Mouse (Mus musculus) hindbrain, embryonic 11.5 days (tissue): ENCODE data around the gene Rpl35a. TPM values are rescaled to one million over a fixed set of nuclear protein-coding genes. Genes with fewer than 3 reads are reported as not detected.

Experiments
- ATAC-seq: fragments of 200-750 bp; cut with Nextera tagmentation; 2 replicates; pipeline ENCODE4 v1.8.0; 2017; ENCODE audit warnings: mild to moderate bottlenecking, moderate TSS enrichment, moderate library complexity; ENCODE audit not compliant: low FRiP score
- DNase-seq: peaks from one replicate; pipeline ENCODE4 v3.0.0-alpha.2; 2015; ENCODE audit warnings: low spot score
- H3K27ac ChIP-seq: fragments of 300-500 bp; sonication (generic); 2 replicates; pipeline ENCODE4 v1.5.1; 2014; ENCODE audit warnings: mild to moderate bottlenecking, low read depth, low read length
- H3K27me3 ChIP-seq: fragments of 300-500 bp; sonication (generic); 2 replicates; pipeline ENCODE4 v1.6.1; 2014; ENCODE audit warnings: mild to moderate bottlenecking, low read length, moderate library complexity, mixed read lengths; ENCODE audit not compliant: control insufficient read depth, insufficient read depth
- H3K36me3 ChIP-seq: fragments of 300-500 bp; sonication (generic); 2 replicates; pipeline ENCODE4 v1.6.1; 2014; ENCODE audit warnings: mild to moderate bottlenecking, low read length, moderate library complexity, mixed read lengths; ENCODE audit not compliant: control insufficient read depth, insufficient read depth
- H3K4me1 ChIP-seq: fragments of 300-500 bp; sonication (generic); replicated peaks from 2 replicates; pipeline ENCODE4 v1.6.1; 2014; ENCODE audit warnings: low read length, mixed read lengths; ENCODE audit not compliant: control insufficient read depth, insufficient read depth
- H3K4me2 ChIP-seq: fragments of 300-500 bp; sonication (generic); replicated peaks from 2 replicates; pipeline ENCODE4 v1.6.1; 2014; ENCODE audit warnings: mild to moderate bottlenecking, low read depth, low read length
- H3K4me3 ChIP-seq: fragments of 300-500 bp; sonication (generic); 2 replicates; pipeline ENCODE4 v1.5.1; 2014; ENCODE audit warnings: low read depth, low read length
- H3K9ac ChIP-seq: fragments of 300-500 bp; sonication (generic); 2 replicates; pipeline ENCODE4 v1.6.1; 2014; ENCODE audit warnings: low read depth, low read length
- H3K9me3 ChIP-seq: fragments of 300-500 bp; sonication (generic); 2 replicates; pipeline ENCODE4 v1.6.1; 2016; ENCODE audit warnings: low read length; ENCODE audit not compliant: control insufficient read depth
- WGBS: fragments of 180-500 bp; shearing (Covaris S2); extraction: QIAGEN DNeasy Blood & Tissue Kit; methylation state at CpG from one replicate; pipeline ENCODE4 v1.1.7; 2014; 5-methylcytosine and 5-hydroxymethylcytosine counted together
- polyA plus RNA-seq: library from polyadenylated mRNA; unstranded; fragments of >200 nt; fragmentation: Nextera tagmentation; extraction: Ambion mirVana; gene quantifications from 2 replicates; pipeline ENCODE4 v1.2.1, GENCODE M21; 2014

Rpl35a gene
- polyA plus RNA-seq, 1 experiment from 2014 or later: 789 TPM

GRCm38 (mm10) chr16:33072871-33073557, 16.8 kb downstream of the Rpl35a start:
- Histone ChIP-seq H3K27me3 (no peaks in the 10 kb centered on the region), H3K4me3 (no peak overlapping the region), H3K4me2 (no peak overlapping the region), H3K36me3 (no peaks in the 10 kb centered on the region), H3K9ac (no peak overlapping the region), H3K9me3 (no peaks in the 10 kb centered on the region), H3K4me1 (no peaks in the 10 kb centered on the region), H3K27ac (no peak overlapping the region)
- DNase-seq (no peak), ATAC-seq (no peak)
- WGBS: 90% methylated on average over 6 of the region's 6 CpGs

GRCm38 (mm10) chr16:33074967-33075366, 18.7 kb downstream of the Rpl35a start:
- Histone ChIP-seq H3K4me1 (no peaks in the 10 kb centered on the region), H3K9ac (no peak overlapping the region), H3K27ac (no peak overlapping the region), H3K27me3 (no peaks in the 10 kb centered on the region), H3K4me3 (no peak overlapping the region), H3K9me3 (no peaks in the 10 kb centered on the region), H3K4me2 (no peak overlapping the region), H3K36me3 (no peaks in the 10 kb centered on the region)
- ATAC-seq (no peak), DNase-seq (no peak)
- WGBS: 78% methylated on average over 5 of the region's 5 CpGs

DNA sequence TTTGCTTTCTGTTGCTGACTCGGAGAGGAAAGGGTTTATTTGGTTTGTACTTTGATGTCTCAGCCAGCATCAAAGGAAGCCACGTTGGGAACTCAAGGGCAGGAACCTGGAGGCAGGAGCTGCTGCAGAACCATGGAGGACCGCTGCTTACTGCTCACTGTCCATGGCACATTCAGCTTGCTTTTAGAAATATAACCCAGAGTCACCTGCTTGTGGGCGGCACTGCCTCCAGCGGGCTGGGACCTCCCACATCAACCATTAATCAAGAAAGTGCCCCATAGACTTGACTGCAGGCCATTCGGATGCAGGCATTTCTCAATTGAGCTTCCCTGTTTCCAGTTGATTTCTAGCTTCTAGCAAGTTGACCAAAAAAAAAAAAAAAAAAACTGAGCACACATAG, 19.8 kb downstream of the Rpl35a start:
- H3K27me3 ChIP-seq: no peaks in the 10 kb centered on the region
- 68% methylated on average over 6 of the region's 6 CpGs for WGBS
- ATAC-seq (no peak), DNase-seq (no peak)
- no peak overlapping the region for H3K4me3 ChIP-seq
- H3K9me3 ChIP-seq: no peaks in the 10 kb centered on the region
- H3K4me1 ChIP-seq: no peaks in the 10 kb centered on the region
- no peaks in the 10 kb centered on the region for H3K36me3 ChIP-seq
- H3K4me2 ChIP-seq: no peak overlapping the region
- no peak overlapping the region for H3K9ac ChIP-seq
- H3K27ac ChIP-seq: no peak overlapping the region

DNA sequence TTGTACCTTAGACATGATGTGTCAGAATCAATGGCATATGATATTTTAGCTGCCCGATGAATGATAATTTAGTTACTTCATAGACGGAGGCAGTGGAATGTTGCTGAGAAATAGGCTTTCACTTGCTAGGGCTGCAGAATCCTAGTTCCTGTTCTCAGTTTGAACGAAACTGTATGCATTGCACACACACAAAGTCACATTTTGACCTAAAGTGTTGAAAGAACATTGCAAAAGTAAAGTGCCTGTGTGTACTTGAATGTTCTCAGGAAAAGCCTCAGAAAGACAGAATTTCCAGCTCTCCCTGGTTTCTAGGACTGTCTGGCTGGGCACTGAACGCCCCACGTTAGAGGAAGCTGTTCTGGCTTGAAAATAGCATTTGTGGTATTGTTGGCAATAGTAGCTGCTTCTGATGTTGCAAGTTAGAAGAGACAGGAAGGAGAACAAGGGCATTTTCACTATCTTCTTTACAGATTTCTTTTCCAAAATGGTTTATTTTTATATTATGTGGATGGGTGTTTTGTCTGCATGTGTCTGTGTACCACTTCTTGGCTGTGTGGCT, 20.9 kb downstream of the Rpl35a start:
- H3K4me2 ChIP-seq: no peak overlapping the region
- ATAC-seq (no peak), DNase-seq (no peak)
- no peaks in the 10 kb centered on the region for H3K4me1 ChIP-seq
- H3K36me3 ChIP-seq: no peaks in the 10 kb centered on the region
- H3K27ac ChIP-seq: no peak overlapping the region
- no peak overlapping the region for H3K4me3 ChIP-seq
- no peaks in the 10 kb centered on the region for H3K27me3 ChIP-seq
- no peak overlapping the region for H3K9ac ChIP-seq
- no peaks in the 10 kb centered on the region for H3K9me3 ChIP-seq
- WGBS: 94% methylated on average over 5 of the region's 5 CpGs

- no peak for ATAC-seq
- H3K9me3 ChIP-seq: no peaks in the 10 kb centered on the region
- no peak overlapping the region for H3K4me3 ChIP-seq
- no peak overlapping the region for H3K9ac ChIP-seq
- DNase-seq: no peak
- no peak overlapping the region for H3K27ac ChIP-seq
- no peak overlapping the region for H3K4me2 ChIP-seq
- H3K36me3 ChIP-seq: no peaks in the 10 kb centered on the region
- H3K27me3 ChIP-seq: no peaks in the 10 kb centered on the region
- no peaks in the 10 kb centered on the region for H3K4me1 ChIP-seq
- 92% methylated on average over 7 of the region's 7 CpGs for WGBS
Measured at GRCm38 (mm10) chr16:33080063-33080462, 23.8 kb downstream of the Rpl35a start.

- H3K9ac ChIP-seq: no peak overlapping the region
- H3K36me3 ChIP-seq: no peaks in the 10 kb centered on the region
- no peak overlapping the region for H3K4me2 ChIP-seq
- no peaks in the 10 kb centered on the region for H3K4me1 ChIP-seq
- H3K9me3 ChIP-seq: no peaks in the 10 kb centered on the region
- no peak overlapping the region for H3K27ac ChIP-seq
- H3K27me3 ChIP-seq: no peaks in the 10 kb centered on the region
- 91% methylated on average over 6 of the region's 6 CpGs for WGBS
- DNase-seq: no peak
- ATAC-seq: no peak
- no peak overlapping the region for H3K4me3 ChIP-seq
Measured at GRCm38 (mm10) chr16:33082951-33083350, 26.7 kb downstream of the Rpl35a start.

- Histone ChIP-seq H3K36me3 (no peaks in the 10 kb centered on the region), H3K4me3 (no peak overlapping the region), H3K9me3 (no peaks in the 10 kb centered on the region), H3K9ac (no peak overlapping the region), H3K4me1 (no peaks in the 10 kb centered on the region), H3K27ac (no peak overlapping the region), H3K4me2 (no peak overlapping the region), H3K27me3 (no peaks in the 10 kb centered on the region)
- ATAC-seq: no peak
- 94% methylated on average over 2 of the region's 2 CpGs for WGBS
- no peak for DNase-seq
Measured at GRCm38 (mm10) chr16:33083996-33084395, 27.7 kb downstream of the Rpl35a start.

- H3K27me3 ChIP-seq: no peaks in the 10 kb centered on the region
- no peaks in the 10 kb centered on the region for H3K36me3 ChIP-seq
- ATAC-seq: no peak
- no peak overlapping the region for H3K4me3 ChIP-seq
- DNase-seq: no peak
- no peak overlapping the region for H3K9ac ChIP-seq
- H3K4me1 ChIP-seq: no peaks in the 10 kb centered on the region
- H3K9me3 ChIP-seq: no peaks in the 10 kb centered on the region
- WGBS: 84% methylated on average over 8 of the region's 8 CpGs
- H3K27ac ChIP-seq: no peak overlapping the region
- no peak overlapping the region for H3K4me2 ChIP-seq
Measured at GRCm38 (mm10) chr16:33085666-33086065, 29.4 kb downstream of the Rpl35a start.
